Mouse (Mus musculus) liver, embryonic 16.5 days (tissue): ENCODE results near the gene H1foo. TPM values are rescaled to one million over a fixed set of nuclear protein-coding genes. Genes with fewer than 3 reads are reported as not detected.

ENCODE experiments used
- ATAC-seq: fragments of 200-750 bp; cut with Nextera tagmentation; 2 replicates; pipeline ENCODE4 v1.8.0; 2017; ENCODE audit warnings: low read depth, mild to moderate bottlenecking, moderate number of reproducible peaks, moderate library complexity
- H3K27ac ChIP-seq: fragments of 300-500 bp; sonication (generic); 2 replicates; pipeline ENCODE4 v1.5.1; 2014; ENCODE audit warnings: mild to moderate bottlenecking, low read length
- H3K27me3 ChIP-seq: fragments of 300-500 bp; sonication (generic); 2 replicates; pipeline ENCODE4 v1.6.1; 2014; ENCODE audit warnings: low read depth, low read length, mixed read lengths; ENCODE audit not compliant: control insufficient read depth, insufficient read depth
- H3K36me3 ChIP-seq: fragments of 300-500 bp; sonication (generic); 2 replicates; pipeline ENCODE4 v1.6.1; 2014; ENCODE audit warnings: mild to moderate bottlenecking; ENCODE audit not compliant: control insufficient read depth, insufficient read depth
- H3K4me1 ChIP-seq: fragments of 300-500 bp; sonication (generic); 2 replicates; pipeline ENCODE4 v1.6.1; 2014; ENCODE audit warnings: low read depth, low read length, mixed read lengths; ENCODE audit not compliant: control insufficient read depth
- H3K4me2 ChIP-seq: fragments of 300-500 bp; sonication (generic); 2 replicates; pipeline ENCODE4 v1.6.1; 2014; ENCODE audit warnings: low read depth, low read length, mixed read lengths
- H3K4me3 ChIP-seq: fragments of 300-500 bp; sonication (generic); 2 replicates; pipeline ENCODE4 v1.5.1; 2014; ENCODE audit warnings: low read depth, mild to moderate bottlenecking, low read length
- H3K9ac ChIP-seq: fragments of 300-500 bp; sonication (generic); 2 replicates; pipeline ENCODE4 v1.6.1; 2014; ENCODE audit warnings: low read depth, low read length
- H3K9me3 ChIP-seq: fragments of 300-500 bp; sonication (generic); replicated peaks from 2 replicates; pipeline ENCODE4 v1.6.1; 2016; ENCODE audit warnings: low read length; ENCODE audit not compliant: control insufficient read depth
- WGBS: fragments of 180-500 bp; shearing (Covaris S2); extraction: QIAGEN DNeasy Blood & Tissue Kit; methylation state at CpG from one replicate; pipeline ENCODE4 v1.1.7; 2014; ENCODE audit not compliant: insufficient replicate concordance; 5-methylcytosine and 5-hydroxymethylcytosine counted together
- polyA plus RNA-seq: library from polyadenylated mRNA; unstranded; fragments of >200 nt; fragmentation: Nextera tagmentation; extraction: Ambion mirVana; gene quantifications from 2 replicates; pipeline ENCODE4 v1.2.1, GENCODE M21; 2015

Gene H1foo
- polyA plus RNA-seq, 1 experiment from 2014 or later = not detected

DNA sequence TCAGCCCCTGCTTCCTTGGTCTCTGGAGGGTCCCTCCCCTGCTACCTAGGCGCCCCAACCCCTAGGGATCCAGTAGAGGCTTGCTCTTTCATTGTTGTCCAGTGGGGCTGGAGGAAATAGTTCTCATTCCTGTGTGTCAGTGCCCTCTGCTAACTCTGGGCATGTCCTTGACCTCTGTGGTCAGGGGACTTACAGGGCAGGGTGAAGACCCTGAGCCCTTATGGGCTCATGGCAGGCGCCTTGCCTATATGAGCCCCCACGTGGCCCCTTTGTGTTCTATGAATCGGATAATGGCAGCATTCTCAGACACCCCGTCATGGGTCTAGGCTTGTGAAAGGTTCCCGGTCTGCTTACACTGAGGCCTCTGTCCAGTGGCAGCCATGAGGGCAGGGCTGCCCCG, 54.0 kb downstream of the H1foo start:
- no peak overlapping the region for H3K27ac ChIP-seq
- ATAC-seq = no peak
- no peak overlapping the region for H3K9ac ChIP-seq
- H3K27me3 ChIP-seq = peaks cover 18% of the 10 kb centered on the region
- no peak overlapping the region for H3K4me3 ChIP-seq
- no peaks in the 10 kb centered on the region for H3K36me3 ChIP-seq
- WGBS = 68% methylated on average over 7 of the region's 7 CpGs
- H3K9me3 ChIP-seq = no peaks in the 10 kb centered on the region
- H3K4me2 ChIP-seq = no peak overlapping the region
- H3K4me1 ChIP-seq = peaks cover 13% of the 10 kb centered on the region

DNA sequence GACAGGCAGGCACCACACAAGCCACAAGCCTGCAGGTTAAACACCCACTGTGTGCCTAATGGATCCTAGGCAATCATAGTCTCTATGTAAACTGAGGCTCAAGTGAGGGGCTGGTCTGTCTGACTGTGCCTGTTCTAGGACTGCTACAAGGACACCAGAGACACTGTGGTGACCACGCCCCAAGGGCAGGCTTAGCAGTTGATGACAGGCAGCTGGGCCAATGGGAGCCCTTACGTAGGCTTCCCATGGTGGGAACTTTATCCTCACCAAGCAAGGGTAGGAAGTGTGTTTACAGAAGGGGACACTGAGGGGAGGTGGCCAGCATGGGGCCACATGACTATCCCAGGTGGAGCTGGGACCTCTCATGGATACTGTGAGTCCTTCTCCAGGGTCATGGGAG, 54.5 kb downstream of the H1foo start:
- Histone ChIP-seq H3K4me3 (no peak overlapping the region), H3K36me3 (no peaks in the 10 kb centered on the region), H3K9me3 (no peaks in the 10 kb centered on the region), H3K4me2 (no peak overlapping the region), H3K27me3 (peaks cover 14% of the 10 kb centered on the region), H3K27ac (no peak overlapping the region), H3K4me1 (peaks cover 15% of the 10 kb centered on the region; the same call in 1 of the 2 replicates), H3K9ac (no peak overlapping the region)
- ATAC-seq = no peak
- WGBS = 60% methylated on average over 2 of the region's 2 CpGs

Other genes with a start within 250 kb of the H1foo start
- gene Tmem40, start 182.5 kb upstream of the H1foo start, polyA plus RNA-seq = 28.8 and 29.0 TPM in 2 replicates
- 2.5 and 2.8 TPM in 2 replicates for gene Cand2, start 170.4 kb upstream of the H1foo start, polyA plus RNA-seq
- 967 and 1,136 TPM in 2 replicates for gene Rpl32, start 136.2 kb upstream of the H1foo start, polyA plus RNA-seq
- 0.08 TPM in 1 of 2 replicates, not detected in the other for gene Efcab12, start 106.5 kb upstream of the H1foo start, polyA plus RNA-seq
- 8.5 and 9.3 TPM in 2 replicates for gene Mbd4, start 91.6 kb upstream of the H1foo start, polyA plus RNA-seq
- 2.1 and 2.7 TPM in 2 replicates for gene Ift122, start 91.5 kb upstream of the H1foo start, polyA plus RNA-seq
- not detected in 2 replicates for gene Rho, start 13.2 kb upstream of the H1foo start, polyA plus RNA-seq
- gene Plxnd1, start 50.1 kb downstream of the H1foo start, polyA plus RNA-seq = 7.3 and 9.7 TPM in 2 replicates
- 3.3 and 3.6 TPM in 2 replicates for gene Tmcc1, start 248.5 kb downstream of the H1foo start, polyA plus RNA-seq